Mouse (Mus musculus) liver, postnatal 0 days (tissue): ENCODE results near the gene Rasa4.

Source experiments
- CTCF ChIP-seq: sonication (generic); IDR thresholded peaks from 2 replicates; pipeline ENCODE4 v1.5.1; 2016; ENCODE audit warnings: antibody characterized with exemption, low read depth
- EP300 ChIP-seq: IDR thresholded peaks from 2 replicates; pipeline ENCODE4 v1.6.1; 2016; ENCODE audit warnings: antibody characterized with exemption, low read depth, mild to moderate bottlenecking

GRCm38 (mm10) chr5:136040210-136040609 is 43.5 kb upstream of the Rasa4 start:
- TF ChIP-seq CTCF = no peak
- TF ChIP-seq EP300 = no peak
